Mouse (Mus musculus): ENCODE measurements around the gene Zfp750.

Zfp750 gene

GRCm38 (mm10) chr11:121519131-121519530 is at the start of gene Zfp750:
TSS of gene Zfp750 (minus strand) at chr11:121519333.
- WGBS: 44% methylated on average over 10 of the region's 10 CpGs

GRCm38 (mm10) chr11:121564265-121564664 is 45.1 kb upstream of the Zfp750 start:
- 89% methylated on average over 4 of the region's 4 CpGs for WGBS

- WGBS: 91% methylated on average over 5 of the region's 5 CpGs
Observed at GRCm38 (mm10) chr11:121563312-121563711, 44.2 kb upstream of the Zfp750 start.

- 74% methylated on average over 7 of the region's 7 CpGs for WGBS
Observed at GRCm38 (mm10) chr11:121560294-121560663, 41.1 kb upstream of the Zfp750 start.

- whole genome bisulfite sequencing: 86% methylated on average over 4 of the region's 4 CpGs
Observed at GRCm38 (mm10) chr11:121559527-121560293, 40.6 kb upstream of the Zfp750 start.

- 82% methylated on average over 3 of the region's 3 CpGs for WGBS
Observed at GRCm38 (mm10) chr11:121558522-121558921, 39.4 kb upstream of the Zfp750 start.

GRCm38 (mm10) chr11:121557946-121558345 is 38.8 kb upstream of the Zfp750 start:
- WGBS: 100% methylated on average over 1 of the region's 1 CpGs

GRCm38 (mm10) chr11:121556727-121557126 is 37.6 kb upstream of the Zfp750 start:
- WGBS: 76% methylated on average over 1 of the region's 1 CpGs

- 86% methylated on average over 3 of the region's 3 CpGs for WGBS
Observed at GRCm38 (mm10) chr11:121553458-121553857, 34.3 kb upstream of the Zfp750 start.

GRCm38 (mm10) chr11:121552846-121553457 is 33.8 kb upstream of the Zfp750 start:
- whole genome bisulfite sequencing: 82% methylated on average over 7 of the region's 7 CpGs

GRCm38 (mm10) chr11:121552167-121552566 is 33.0 kb upstream of the Zfp750 start:
- 66% methylated on average over 4 of the region's 4 CpGs for WGBS

- WGBS: 79% methylated on average over 5 of the region's 5 CpGs
Observed at GRCm38 (mm10) chr11:121551206-121551799, 32.2 kb upstream of the Zfp750 start.

GRCm38 (mm10) chr11:121549843-121550647 is 30.9 kb upstream of the Zfp750 start:
- 60% methylated on average over 17 of the region's 17 CpGs for WGBS

GRCm38 (mm10) chr11:121548996-121549842 is 30.1 kb upstream of the Zfp750 start:
- 67% methylated on average over 12 of the region's 12 CpGs for WGBS

GRCm38 (mm10) chr11:121547925-121548324 is 28.8 kb upstream of the Zfp750 start:
- 97% methylated on average over 4 of the region's 4 CpGs for WGBS

- 73% methylated on average over 5 of the region's 5 CpGs for WGBS
Observed at GRCm38 (mm10) chr11:121547234-121547633, 28.1 kb upstream of the Zfp750 start.

GRCm38 (mm10) chr11:121545398-121546034 is 26.4 kb upstream of the Zfp750 start:
- 75% methylated on average over 3 of the region's 3 CpGs for WGBS

- 68% methylated on average over 7 of the region's 7 CpGs for WGBS
Observed at GRCm38 (mm10) chr11:121544755-121545397, 25.7 kb upstream of the Zfp750 start.

- WGBS: 66% methylated on average over 9 of the region's 9 CpGs
Observed at GRCm38 (mm10) chr11:121543922-121544321, 24.8 kb upstream of the Zfp750 start.

- 80% methylated on average over 5 of the region's 5 CpGs for WGBS
Observed at GRCm38 (mm10) chr11:121543287-121543856, 24.2 kb upstream of the Zfp750 start.

Data from cerebral cortex, adult 2 months (tissue).